Mouse (Mus musculus) midbrain, embryonic 10.5 days (tissue): ENCODE measurements around the gene Ctps. TPM values are rescaled to one million over a fixed set of nuclear protein-coding genes. Genes with fewer than 3 reads are reported as not detected.

Experiments used
- DNase-seq: peaks from one replicate; pipeline ENCODE4 v3.0.0-alpha.2; 2017; ENCODE audit warnings: low spot score
- H3K27ac ChIP-seq: fragments of 300-500 bp; sonication (generic); replicated peaks from 2 replicates; pipeline ENCODE4 v1.5.1; 2016; ENCODE audit warnings: mild to moderate bottlenecking
- H3K27me3 ChIP-seq: fragments of 300-500 bp; sonication (generic); 2 replicates; pipeline ENCODE4 v1.6.1; 2016; ENCODE audit warnings: low read depth, mild to moderate bottlenecking; ENCODE audit not compliant: poor library complexity, severe bottlenecking
- H3K36me3 ChIP-seq: fragments of 300-500 bp; sonication (generic); 2 replicates; pipeline ENCODE4 v1.6.1; 2016; ENCODE audit warnings: mild to moderate bottlenecking, moderate library complexity
- H3K4me1 ChIP-seq: fragments of 300-500 bp; sonication (generic); 2 replicates; pipeline ENCODE4 v1.6.1; 2016
- H3K4me3 ChIP-seq: fragments of 300-500 bp; sonication (generic); 2 replicates; pipeline ENCODE4 v1.5.1; 2016; ENCODE audit warnings: mild to moderate bottlenecking, moderate library complexity
- H3K9me3 ChIP-seq: fragments of 300-500 bp; sonication (generic); replicated peaks from 2 replicates; pipeline ENCODE4 v1.6.1; 2016; ENCODE audit warnings: mild to moderate bottlenecking
- WGBS: fragments of 180-500 bp; shearing (Covaris S2); methylation state at CpG from one replicate; pipeline ENCODE4 v1.1.7; 2016; 5-methylcytosine and 5-hydroxymethylcytosine counted together
- polyA plus RNA-seq: library from polyadenylated mRNA; unstranded; fragments of >200 nt; fragmentation: Nextera tagmentation; extraction: Ambion mirVana; gene quantifications from 2 replicates; pipeline ENCODE4 v1.2.1, GENCODE M21; 2016

Ctps gene
- polyA plus RNA-seq, 1 experiment from 2014 or later: 142 TPM

DNA sequence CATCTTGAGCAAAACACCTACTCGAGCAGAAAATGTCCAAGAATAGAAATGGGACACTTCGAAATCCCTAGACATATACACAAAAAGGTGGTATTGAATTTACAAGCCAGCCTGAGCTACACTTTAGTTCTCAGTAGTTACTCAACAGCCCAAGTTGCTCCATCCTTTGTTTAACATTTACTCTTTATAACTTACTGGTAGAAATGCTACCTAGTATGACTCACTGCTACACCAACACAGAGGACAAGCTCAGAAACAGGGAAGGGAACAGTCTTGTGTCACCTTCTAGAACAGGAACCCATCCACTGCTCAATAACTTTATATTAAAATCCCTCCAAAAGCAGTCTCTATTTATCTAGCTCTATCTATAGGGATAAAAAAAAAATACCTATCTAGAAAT is 4.3 kb downstream of the Ctps start:
- Histone ChIP-seq H3K4me3 (no peak overlapping the region), H3K9me3 (no peaks in the 10 kb centered on the region), H3K36me3 (peaks cover 70% of the 10 kb centered on the region), H3K4me1 (peaks cover 32% of the 10 kb centered on the region), H3K27ac (no peak overlapping the region), H3K27me3 (no peaks in the 10 kb centered on the region)
- no peak for DNase-seq
- WGBS: 92% methylated on average over 2 of the region's 2 CpGs

DNA sequence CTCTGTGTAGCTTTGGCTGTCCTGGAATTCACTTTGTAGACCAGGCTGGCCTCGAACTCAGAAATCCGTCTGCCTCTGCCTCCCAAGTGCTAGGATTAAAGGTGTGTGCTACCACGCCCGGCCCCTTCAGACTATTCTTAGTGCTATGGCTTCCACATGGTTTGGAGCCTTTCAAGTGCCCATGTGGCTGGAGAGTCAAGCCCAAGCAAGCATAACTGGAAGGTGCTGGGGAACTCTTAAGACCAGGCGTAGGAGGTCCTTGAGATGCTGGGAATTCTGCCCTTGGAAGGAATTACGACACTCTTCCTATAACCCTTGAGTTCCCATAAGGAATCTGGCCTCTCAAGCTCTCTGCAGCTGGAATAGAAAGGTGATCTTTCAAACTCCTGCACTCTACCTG is 13.5 kb downstream of the Ctps start:
- Histone ChIP-seq H3K27ac (no peak overlapping the region), H3K4me1 (no peaks in the 10 kb centered on the region), H3K9me3 (no peaks in the 10 kb centered on the region), H3K36me3 (peaks cover 98% of the 10 kb centered on the region), H3K4me3 (no peak overlapping the region), H3K27me3 (no peaks in the 10 kb centered on the region)
- no peak for DNase-seq
- WGBS: 92% methylated on average over 6 of the region's 6 CpGs

DNA sequence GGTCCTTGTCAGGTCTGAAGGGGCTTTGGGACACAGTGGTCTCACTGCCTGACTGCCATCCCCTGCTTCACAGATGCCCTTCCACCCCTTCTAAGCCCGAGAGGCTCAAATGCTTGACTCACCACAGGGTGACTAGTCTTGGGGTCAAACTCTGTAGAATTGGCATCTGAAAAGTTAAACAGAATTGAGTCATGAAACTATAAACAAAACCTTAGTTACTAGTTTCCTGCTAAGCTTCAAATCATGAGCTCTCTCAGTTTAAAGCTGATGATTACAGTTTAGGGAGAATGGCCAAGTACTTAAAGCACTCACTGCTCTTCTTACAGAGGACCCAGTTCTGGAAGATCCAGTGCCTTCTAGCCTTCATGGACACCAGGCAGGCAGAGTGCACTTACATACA is 25.2 kb downstream of the Ctps start:
- no peaks in the 10 kb centered on the region for H3K27me3 ChIP-seq
- DNase-seq: no peak
- no peaks in the 10 kb centered on the region for H3K4me1 ChIP-seq
- H3K9me3 ChIP-seq: no peaks in the 10 kb centered on the region
- peaks cover 99% of the 10 kb centered on the region for H3K36me3 ChIP-seq
- no peak overlapping the region for H3K4me3 ChIP-seq
- no peak overlapping the region for H3K27ac ChIP-seq
- WGBS: 69% methylated on average over 1 of the region's 1 CpGs

DNA sequence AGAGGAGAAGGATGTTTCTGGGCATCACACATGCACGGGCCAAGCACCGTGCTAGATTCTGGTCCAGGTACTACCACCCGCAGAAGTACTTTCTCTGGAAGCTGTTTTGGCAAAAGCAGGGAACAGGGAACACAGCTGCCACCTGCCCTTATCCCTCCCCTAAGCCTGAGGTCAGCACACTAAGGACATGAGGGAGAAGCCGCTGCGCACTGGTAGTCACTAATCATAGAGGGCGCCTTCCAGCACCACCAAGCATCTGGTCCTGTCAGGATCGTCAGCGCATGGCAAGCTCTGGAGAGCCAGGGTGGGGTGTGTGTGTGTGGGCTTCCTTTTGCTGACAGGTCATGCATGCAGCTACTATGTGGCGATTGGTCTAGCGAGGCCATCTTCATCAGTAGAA is 31.4 kb downstream of the Ctps start:
- H3K36me3 ChIP-seq: peaks cover 68% of the 10 kb centered on the region
- H3K9me3 ChIP-seq: no peaks in the 10 kb centered on the region
- H3K27ac ChIP-seq: no peak overlapping the region
- 94% methylated on average over 10 of the region's 10 CpGs for WGBS
- DNase-seq: no peak
- H3K4me1 ChIP-seq: no peaks in the 10 kb centered on the region
- H3K27me3 ChIP-seq: no peaks in the 10 kb centered on the region
- H3K4me3 ChIP-seq: no peak overlapping the region

DNA sequence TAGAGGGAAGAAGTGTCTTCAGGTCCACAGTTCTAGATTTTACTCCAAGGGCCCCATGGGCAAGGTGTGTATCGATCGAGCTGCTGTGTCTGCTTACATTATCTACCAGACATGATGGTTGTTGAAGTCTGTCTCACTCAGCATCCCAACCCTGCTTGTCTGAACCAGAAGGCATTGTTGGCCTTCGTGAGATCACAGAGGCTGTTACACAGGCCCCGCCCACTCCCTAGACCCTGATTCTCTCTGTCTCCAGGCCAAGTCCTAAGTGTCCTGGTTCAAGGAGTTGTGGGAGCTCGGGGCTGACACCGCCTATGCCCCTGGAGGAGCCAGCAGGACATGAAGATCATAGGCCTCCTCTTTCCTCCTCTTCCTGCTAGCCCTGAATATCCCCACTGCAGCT is 38.1 kb downstream of the Ctps start, which contains the start of gene Slfnl1:
TSS of gene Slfnl1 (plus strand) at position 246 of the 400 bp plus-strand sequence.
- DNase-seq: no peak
- Histone ChIP-seq H3K36me3 (peaks cover 60% of the 10 kb centered on the region), H3K27ac (no peak within 1 kb of the TSS), H3K27me3 (no peaks in the 10 kb centered on the region), H3K9me3 (no peaks in the 10 kb centered on the region), H3K4me1 (no peaks in the 10 kb centered on the region), H3K4me3 (no peak within 1 kb of the TSS)
- WGBS: 89% methylated on average over 6 of the region's 6 CpGs

DNA sequence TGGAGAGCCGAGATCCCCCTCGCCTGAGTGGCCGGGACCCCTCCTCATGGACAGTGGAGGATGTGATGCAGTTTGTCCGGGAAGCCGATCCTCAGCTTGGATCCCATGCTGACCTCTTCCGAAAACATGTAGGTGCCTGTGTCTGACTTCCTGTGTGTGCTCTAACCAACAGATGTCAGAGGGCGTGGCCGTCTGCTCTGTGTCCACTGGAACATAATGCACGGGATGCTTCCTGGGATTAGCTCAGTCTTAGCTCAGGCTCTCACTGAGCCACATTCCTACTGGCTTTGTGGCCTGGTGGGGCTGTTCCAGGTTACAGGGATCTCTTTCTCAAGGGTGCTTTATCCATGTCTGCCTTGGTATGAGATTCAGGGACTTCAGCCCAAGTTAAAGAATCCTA is 41.9 kb downstream of the Ctps start:
- H3K27me3 ChIP-seq: no peaks in the 10 kb centered on the region
- WGBS: 74% methylated on average over 9 of the region's 9 CpGs
- peaks cover 81% of the 10 kb centered on the region for H3K36me3 ChIP-seq
- no peaks in the 10 kb centered on the region for H3K4me1 ChIP-seq
- H3K27ac ChIP-seq: no peak overlapping the region
- DNase-seq: no peak
- H3K9me3 ChIP-seq: no peaks in the 10 kb centered on the region
- H3K4me3 ChIP-seq: no peak overlapping the region

DNA sequence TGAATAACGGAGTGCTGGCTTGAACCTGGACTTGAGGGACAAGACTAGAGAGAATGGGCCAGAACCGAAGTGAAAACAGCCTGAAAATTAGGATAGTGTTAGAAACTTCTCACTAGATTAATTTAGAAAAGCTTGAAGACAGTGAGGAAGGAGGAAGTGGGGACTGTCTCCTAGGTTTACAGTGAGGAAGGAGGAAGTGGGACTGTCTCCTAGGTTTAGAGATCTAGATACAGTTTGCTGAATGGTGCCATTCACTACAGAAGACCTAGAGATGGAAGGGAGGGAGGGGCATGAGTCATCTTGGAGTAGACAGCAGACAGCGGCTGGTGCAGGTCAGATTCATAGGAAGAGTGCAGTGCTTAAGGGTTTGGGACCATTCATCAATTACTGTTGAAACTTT is 47.0 kb downstream of the Ctps start:
- WGBS: 89% methylated on average over 3 of the region's 3 CpGs
- DNase-seq: no peak
- peaks cover 84% of the 10 kb centered on the region for H3K36me3 ChIP-seq
- no peak overlapping the region for H3K4me3 ChIP-seq
- no peak overlapping the region for H3K27ac ChIP-seq
- no peaks in the 10 kb centered on the region for H3K27me3 ChIP-seq
- no peaks in the 10 kb centered on the region for H3K9me3 ChIP-seq
- no peaks in the 10 kb centered on the region for H3K4me1 ChIP-seq

DNA sequence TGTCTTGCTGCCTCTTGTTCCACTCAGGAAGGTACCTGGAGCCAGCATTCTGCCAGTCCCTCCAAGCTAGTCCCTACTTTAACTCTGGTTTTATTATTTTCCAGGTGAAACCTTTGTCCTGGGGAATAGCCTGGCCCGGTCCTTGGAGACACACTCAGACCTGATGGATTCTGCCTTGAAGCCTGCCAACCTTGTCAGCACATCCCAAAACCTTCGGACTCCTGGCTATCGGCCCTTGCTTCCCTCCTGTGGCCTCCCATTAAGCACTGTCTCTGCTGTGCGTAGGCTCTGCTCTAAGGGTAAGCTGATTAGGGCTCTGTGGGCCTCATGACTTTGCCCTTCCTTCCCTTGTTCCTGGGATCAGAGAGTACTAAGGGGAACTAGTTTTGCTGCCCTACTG is 47.7 kb downstream of the Ctps start:
- Histone ChIP-seq H3K9me3 (no peaks in the 10 kb centered on the region), H3K27ac (no peak overlapping the region), H3K4me3 (no peak overlapping the region), H3K36me3 (peaks cover 87% of the 10 kb centered on the region), H3K4me1 (no peaks in the 10 kb centered on the region), H3K27me3 (no peaks in the 10 kb centered on the region)
- WGBS: 90% methylated on average over 4 of the region's 4 CpGs
- no peak for DNase-seq

DNA sequence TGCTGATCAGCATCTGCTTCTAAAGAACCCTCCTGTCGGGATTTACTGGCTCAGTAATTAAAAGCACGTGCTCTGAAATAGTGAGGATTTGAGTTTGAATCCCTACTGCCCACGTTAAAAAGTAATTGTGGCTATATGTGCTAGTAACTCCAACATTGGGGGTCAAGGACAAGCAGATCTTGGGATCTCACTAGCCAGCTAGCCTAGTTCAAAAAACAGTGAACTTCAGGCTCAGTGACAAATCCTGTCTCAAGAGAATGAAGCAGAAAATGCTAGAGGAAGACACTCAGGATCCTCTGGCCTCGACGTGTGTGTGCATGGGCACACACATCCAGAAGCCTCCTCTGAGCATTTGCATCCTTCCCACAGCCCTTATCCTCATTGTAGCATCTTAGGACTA is 48.3 kb downstream of the Ctps start:
- Histone ChIP-seq H3K27ac (no peak overlapping the region), H3K36me3 (peaks cover 91% of the 10 kb centered on the region), H3K9me3 (no peaks in the 10 kb centered on the region), H3K27me3 (no peaks in the 10 kb centered on the region), H3K4me3 (no peak overlapping the region), H3K4me1 (no peaks in the 10 kb centered on the region)
- DNase-seq: no peak
- 77% methylated on average over 5 of the region's 5 CpGs for WGBS

DNA sequence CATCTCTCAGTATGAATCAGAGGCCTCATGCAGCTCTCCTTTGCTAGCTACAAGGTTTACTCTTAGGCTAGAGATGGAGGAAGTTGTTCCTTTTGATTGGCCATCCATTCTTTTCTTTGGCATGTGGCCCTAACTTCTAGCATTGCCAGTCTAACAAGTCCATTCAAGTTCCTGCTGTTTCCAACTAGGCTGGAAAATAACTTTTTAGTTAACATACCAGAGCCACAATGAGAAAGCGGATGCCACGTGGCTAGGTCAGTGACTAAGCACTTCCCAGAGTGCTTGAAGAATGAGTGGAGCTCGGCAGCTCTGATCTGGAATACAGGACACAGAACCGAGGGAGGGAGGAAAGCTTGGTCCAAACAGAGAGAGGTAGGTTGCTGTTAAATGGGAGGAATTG is 52.7 kb downstream of the Ctps start:
- no peak for DNase-seq
- WGBS: 87% methylated on average over 4 of the region's 4 CpGs
- Histone ChIP-seq H3K27me3 (no peaks in the 10 kb centered on the region), H3K36me3 (peaks cover 70% of the 10 kb centered on the region), H3K27ac (no peak overlapping the region), H3K4me3 (no peak overlapping the region), H3K9me3 (no peaks in the 10 kb centered on the region), H3K4me1 (no peaks in the 10 kb centered on the region)

DNA sequence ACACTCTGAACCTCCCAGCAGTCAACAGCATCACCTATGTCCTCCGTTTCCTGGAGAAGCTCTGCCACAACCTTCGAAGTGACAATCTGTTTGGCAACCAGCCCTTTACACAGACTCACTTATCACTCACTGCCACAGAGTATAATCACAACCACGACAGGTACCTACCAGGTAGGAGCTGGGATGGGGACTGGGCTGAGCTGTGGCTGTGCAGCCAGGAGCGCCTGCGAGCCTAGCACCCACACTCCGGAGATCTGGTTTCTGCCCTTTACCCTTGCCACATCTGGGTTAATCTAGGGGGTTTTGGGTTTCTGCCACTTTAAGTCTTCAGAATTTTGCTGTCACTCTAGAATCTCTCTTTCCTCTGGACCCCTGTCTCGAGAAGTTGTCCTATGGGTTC is 53.2 kb downstream of the Ctps start:
- WGBS: 93% methylated on average over 7 of the region's 7 CpGs
- no peaks in the 10 kb centered on the region for H3K9me3 ChIP-seq
- DNase-seq: no peak
- H3K27ac ChIP-seq: no peak overlapping the region
- H3K4me3 ChIP-seq: no peak overlapping the region
- H3K27me3 ChIP-seq: no peaks in the 10 kb centered on the region
- no peaks in the 10 kb centered on the region for H3K4me1 ChIP-seq
- H3K36me3 ChIP-seq: peaks cover 66% of the 10 kb centered on the region

DNA sequence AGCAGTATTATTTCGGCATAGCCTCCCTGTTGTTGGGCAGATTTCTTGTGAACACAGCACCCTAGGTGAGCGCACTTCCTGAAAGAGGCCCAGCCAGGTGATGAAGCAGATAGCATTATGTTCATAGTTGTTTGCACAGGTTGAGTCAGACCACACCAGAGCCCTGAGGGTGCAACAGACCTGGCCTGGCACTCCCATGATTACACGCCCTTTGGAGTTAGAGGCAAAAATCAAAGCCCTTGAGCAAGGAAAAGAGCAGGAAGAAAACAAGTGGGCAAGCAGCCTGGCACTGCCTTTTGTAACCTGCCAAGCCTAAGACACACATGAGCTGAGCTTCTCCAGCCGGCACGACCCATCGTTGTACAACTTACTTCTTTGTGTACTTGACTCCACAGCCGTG is 53.6 kb downstream of the Ctps start:
- no peaks in the 10 kb centered on the region for H3K4me1 ChIP-seq
- no peak for DNase-seq
- WGBS: 92% methylated on average over 7 of the region's 7 CpGs
- no peak overlapping the region for H3K27ac ChIP-seq
- peaks cover 64% of the 10 kb centered on the region for H3K36me3 ChIP-seq
- H3K9me3 ChIP-seq: no peaks in the 10 kb centered on the region
- no peak overlapping the region for H3K4me3 ChIP-seq
- H3K27me3 ChIP-seq: no peaks in the 10 kb centered on the region

DNA sequence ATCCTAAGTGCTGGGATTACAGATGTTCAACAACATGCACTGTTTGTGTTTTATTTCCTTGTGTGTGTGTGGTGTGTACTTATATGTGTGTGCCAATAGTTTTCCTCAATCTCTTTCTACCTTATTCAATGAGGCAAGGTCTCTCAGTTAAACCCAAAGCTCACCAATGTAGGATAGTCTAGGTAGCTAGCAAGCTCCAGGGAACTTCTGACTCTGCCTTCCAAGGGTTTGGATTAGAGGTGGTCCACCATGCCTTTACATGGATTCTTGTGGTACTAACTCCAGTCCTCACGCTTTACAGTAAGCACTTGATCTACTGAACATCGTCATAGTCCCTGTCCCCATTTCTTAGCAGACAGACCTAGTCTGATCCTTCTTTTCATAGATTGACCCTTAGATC is 55.7 kb downstream of the Ctps start:
- Histone ChIP-seq H3K9me3 (no peaks in the 10 kb centered on the region; the same call in 1 of the 2 replicates), H3K36me3 (peaks cover 65% of the 10 kb centered on the region), H3K4me1 (no peaks in the 10 kb centered on the region), H3K4me3 (no peak overlapping the region), H3K27ac (no peak overlapping the region), H3K27me3 (no peaks in the 10 kb centered on the region)
- WGBS: 89% methylated on average over 2 of the region's 2 CpGs
- DNase-seq: no peak

DNA sequence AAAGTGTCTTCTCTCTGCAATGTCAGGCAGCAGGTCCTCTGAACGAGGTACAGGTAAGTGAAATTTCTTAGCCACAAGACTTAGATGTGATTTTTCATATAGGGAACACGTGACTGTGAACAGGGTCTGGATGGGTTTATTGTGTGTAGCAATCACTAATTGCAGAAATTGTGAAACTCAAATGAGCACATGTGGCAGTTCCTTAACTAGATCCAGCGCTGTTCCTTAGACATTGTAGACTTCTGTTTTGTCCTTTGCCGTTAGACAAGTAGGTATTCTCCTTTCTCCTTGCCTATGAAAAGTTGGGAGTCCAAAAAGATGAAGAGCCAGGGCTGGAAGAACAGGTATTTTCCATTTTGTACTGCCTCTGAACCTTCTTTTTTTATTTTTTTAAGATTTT is 58.9 kb downstream of the Ctps start:
- Histone ChIP-seq H3K36me3 (peaks cover 65% of the 10 kb centered on the region), H3K27me3 (no peaks in the 10 kb centered on the region), H3K27ac (no peak overlapping the region), H3K9me3 (no peaks in the 10 kb centered on the region; the same call in 1 of the 2 replicates), H3K4me1 (no peaks in the 10 kb centered on the region), H3K4me3 (no peak overlapping the region)
- 94% methylated on average over 4 of the region's 4 CpGs for WGBS
- DNase-seq: no peak
